Mouse (Mus musculus): ENCODE data around the gene Shq1.

Shq1 gene

DNA sequence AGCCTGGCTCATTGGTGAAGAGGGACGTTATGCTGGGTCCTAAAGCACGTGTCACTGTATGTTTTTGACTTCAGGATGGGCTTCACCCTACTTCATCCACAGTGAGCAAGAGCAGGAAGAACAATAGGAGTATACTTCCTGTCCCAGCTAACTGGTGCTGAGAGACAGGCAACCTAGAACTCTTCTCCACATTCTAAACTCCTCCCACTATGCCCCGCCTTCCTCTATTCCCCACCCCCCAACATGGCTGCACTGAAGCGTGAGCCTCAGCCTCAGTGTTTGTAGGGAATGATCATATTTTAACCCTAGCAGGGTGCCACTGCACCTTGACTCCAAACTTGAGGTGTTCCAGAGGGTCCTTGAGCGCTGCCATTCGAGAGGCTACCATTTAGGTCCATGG lies 143.8 kb downstream of the Shq1 start:
- DNase-seq, result no peak

DNA sequence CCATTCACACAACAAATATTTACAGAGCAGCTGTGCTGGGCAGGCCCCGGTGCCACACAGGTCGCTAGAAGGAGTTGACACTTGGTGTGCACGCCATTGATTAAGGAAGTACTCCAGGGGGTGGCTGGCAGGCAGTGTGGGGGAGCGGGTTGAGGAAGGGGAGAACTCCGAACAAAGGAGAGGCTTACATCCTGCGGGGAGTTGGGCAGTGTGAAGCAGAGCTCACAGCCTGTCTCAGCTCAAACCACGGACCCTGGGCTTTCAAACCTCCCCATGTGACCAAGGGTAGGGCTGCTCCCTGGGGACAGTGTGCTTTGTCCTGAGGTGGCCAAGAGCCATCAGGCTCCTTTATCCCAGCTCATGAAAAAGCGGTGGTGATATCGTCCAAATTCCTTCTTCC lies 144.9 kb downstream of the Shq1 start:
- DNase-seq, result no peak

DNA sequence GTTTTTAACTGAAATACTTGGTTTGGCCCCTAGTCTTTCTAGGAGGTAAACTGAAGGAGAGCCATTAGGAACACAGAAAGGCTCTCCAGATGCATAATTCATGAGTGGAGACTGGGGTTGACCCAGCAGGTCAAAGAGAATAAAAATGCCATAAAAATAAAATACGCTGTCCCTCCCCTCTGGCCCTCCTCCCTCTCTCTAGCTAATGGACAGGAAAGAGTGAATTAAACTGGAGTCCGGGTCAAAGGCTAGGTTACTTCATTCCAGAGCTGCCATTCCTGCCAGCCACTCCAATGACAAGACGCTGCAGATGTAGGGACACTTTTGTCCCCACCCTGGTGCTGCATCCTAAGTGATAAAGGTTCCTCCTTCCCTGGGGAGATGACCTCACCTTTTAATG lies 145.5 kb downstream of the Shq1 start:
- DNase-seq, result peak; percentile 61

DNA sequence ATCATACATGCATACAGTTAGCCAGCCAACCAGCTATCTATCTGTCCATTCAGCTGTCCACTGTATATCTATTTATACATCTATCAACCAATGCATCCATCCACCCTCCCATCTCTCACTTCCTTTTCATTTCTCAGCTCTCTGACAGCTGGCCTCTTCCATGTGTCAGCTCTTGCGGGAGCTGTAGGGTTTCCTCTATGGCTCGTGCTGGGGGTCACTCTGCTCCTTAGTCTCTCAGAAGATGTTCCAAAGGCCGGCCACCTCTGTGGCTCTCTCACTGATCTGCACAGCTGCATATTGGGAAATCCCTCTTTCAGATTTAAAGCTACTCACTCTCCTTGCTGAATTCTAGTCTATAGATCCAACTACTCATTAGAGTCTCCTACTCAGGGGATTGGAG lies 148.5 kb downstream of the Shq1 start:
- no peak for DNase-seq

DNA sequence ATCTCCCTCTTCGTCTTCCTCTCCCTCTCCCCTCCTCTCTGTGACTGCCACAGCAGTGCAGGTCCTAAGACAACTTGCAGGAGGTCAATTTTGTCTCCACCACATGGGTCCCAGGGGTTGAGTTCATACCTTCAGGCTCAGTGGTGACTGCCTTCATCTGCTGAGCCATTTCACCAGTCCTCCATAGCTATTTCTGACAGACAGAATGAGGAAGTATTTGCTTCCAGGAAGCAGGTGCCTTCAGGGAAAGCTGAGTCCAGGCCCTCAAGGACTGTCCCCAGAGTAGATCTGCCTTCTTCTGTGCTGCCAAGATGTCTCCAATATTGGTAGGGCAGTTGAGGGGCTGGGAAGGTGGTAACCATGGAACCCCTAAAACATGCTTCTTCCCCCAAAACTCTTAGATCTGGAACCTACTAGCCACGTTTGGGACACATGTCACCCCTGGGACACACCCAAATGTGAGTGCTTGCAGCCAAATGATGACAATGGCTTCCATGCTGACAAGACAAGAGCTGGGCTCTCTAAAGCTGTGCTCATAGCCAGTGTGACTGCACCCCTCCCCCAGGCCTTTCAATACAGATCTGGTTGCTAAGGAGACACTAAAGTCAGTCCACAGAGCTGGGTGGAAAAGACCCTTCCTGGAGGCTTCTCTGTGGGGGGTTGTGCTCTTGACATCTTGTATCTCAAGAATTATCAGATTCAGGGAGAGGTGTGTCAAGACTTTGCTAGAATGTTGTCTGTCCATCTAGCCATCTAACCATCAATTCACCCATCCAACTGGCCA lies 149.2 kb downstream of the Shq1 start:
- no peak for DNase-seq

DNA sequence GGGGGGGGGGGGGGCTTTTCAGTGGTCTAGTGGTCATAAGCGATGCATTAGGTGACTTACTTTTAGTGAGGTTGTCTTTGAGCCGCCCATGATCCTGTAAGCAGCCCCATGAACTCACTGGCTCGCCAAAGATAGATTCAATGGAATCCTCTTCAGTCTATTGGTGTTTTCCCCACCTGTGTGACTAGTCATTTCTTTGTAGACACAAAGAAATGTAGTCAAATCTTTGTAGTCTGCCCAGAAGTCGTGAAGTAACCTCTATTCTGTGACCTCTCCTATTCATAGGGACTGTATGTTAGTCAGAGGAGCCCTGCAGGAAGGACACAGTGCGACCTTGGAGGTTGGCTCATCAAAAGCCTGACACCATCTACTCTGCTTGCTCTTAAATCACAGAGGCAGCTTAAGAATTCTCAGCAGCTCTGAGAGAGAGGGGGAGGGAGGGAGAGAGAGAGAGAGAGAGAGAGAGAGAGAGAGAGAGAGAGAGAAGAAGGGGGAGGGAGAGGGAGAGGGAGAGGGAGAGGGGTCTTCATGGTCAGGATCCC lies 150.3 kb downstream of the Shq1 start:
- no peak for DNase-seq

DNA sequence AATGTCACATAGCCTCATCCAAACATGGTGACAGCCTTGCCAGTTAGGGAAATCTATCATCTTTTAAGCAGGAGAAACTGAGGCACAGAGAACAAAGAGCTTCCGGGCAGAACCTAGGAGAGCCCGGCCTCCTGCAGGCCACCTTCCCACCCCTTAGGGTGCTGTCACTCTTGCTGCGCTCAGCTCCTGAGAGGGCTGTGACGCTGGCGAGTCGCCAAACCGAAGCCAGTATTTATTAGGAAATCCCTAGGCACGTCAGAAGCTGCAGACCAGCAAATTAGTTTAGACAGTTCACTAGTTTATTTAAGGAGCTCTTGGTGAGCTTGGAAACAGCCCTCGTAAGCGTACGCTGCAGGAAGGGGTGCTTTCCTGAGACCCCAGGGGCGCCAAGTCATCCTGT lies 151.1 kb downstream of the Shq1 start:
- peak; percentile 23 for DNase-seq

Measured in kidney, postnatal 14 days (tissue).